Mouse (Mus musculus) thymus, adult 2 months (tissue): ENCODE measurements at regions not wholly inside any gene's neighbourhood (a gene's known extent, or its start where the extent isn't known, plus 50 kb on each side); places are given as distances from the start of the nearest gene placed in this dataset.

ENCODE experiments used
- CTCF ChIP-seq: fragments of 200-500 bp; IDR thresholded peaks from 2 replicates; pipeline ENCODE4 v1.5.1; 2012; ENCODE audit warnings: mild to moderate bottlenecking, control low read depth, low read length, moderate library complexity, borderline replicate concordance; ENCODE audit not compliant: control insufficient read depth, poor library complexity, insufficient read depth; ENCODE audit errors: extremely low read depth
- POLR2A ChIP-seq: fragments of 200-500 bp; IDR thresholded peaks from 2 replicates; pipeline ENCODE4 v1.6.1; 2012; ENCODE audit warnings: mild to moderate bottlenecking, low read length, control low read depth, moderate library complexity; ENCODE audit not compliant: control insufficient read depth, poor library complexity, insufficient read depth; ENCODE audit errors: extremely low read depth

GRCm38 (mm10) chr3:37786792-37787191 lies 62.5 kb upstream of the Gm5148 start:
- TF ChIP-seq CTCF (no peak), POLR2A (no peak)
